Mouse (Mus musculus) olfactory bulb, adult 2 months (tissue): ENCODE measurements around the gene Mast1.

Source experiments
- CTCF ChIP-seq: fragments of 200-500 bp; IDR thresholded peaks from 2 replicates; pipeline ENCODE4 v1.5.1; 2012; ENCODE audit warnings: low read depth, mild to moderate bottlenecking, low read length, moderate library complexity; ENCODE audit not compliant: insufficient read depth
- POLR2A ChIP-seq: fragments of 200-500 bp; IDR thresholded peaks from 2 replicates; pipeline ENCODE4 v1.6.1; 2012; ENCODE audit warnings: mild to moderate bottlenecking, low read depth, low read length, moderate library complexity; ENCODE audit not compliant: insufficient read depth

DNA sequence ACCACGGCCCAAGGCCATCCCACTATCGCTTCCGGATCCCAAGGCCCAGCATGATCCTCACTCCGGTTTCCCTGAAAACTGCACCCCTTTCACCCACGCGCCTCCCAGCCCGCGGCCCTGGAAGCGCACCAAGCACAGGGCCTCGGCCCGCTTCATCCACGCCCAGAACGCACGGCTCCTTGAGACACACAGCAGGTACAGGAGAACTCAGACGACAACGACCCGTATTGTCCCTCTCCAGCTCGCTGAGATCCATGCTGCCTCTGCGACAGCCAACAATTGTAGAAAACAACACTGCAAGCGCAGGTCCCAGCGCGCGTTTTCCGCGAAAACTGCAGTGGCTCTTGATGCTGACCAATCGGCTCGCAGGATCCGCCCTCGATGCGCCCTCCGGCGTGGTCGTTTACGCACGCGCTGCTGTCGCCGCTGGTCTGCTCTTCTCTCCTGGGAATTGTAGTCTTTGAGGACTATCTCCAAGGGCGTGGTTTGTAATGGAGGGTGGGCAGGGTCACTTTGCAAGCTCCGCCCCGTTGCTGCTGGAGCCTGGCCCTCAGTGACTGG, 28.7 kb upstream of the Mast1 start:
- TF ChIP-seq CTCF (no peak), POLR2A (0 out of 2 replicates have a peak, but pooled peaks have one; percentile 35)
